Mouse (Mus musculus): ENCODE results near the gene Il17rd. TPM values are rescaled to one million over a fixed set of nuclear protein-coding genes. Genes with fewer than 3 reads are reported as not detected.

Gene Il17rd
- polyA plus RNA-seq (2014; fragmentation: Illumina TruSeq; extraction: RNeasy Lipid Tissue Mini Kit (QIAGEN cat#74804); ENCODE audit: insufficient read depth, low read depth, low replicate concordance), result 3.7 TPM

DNA sequence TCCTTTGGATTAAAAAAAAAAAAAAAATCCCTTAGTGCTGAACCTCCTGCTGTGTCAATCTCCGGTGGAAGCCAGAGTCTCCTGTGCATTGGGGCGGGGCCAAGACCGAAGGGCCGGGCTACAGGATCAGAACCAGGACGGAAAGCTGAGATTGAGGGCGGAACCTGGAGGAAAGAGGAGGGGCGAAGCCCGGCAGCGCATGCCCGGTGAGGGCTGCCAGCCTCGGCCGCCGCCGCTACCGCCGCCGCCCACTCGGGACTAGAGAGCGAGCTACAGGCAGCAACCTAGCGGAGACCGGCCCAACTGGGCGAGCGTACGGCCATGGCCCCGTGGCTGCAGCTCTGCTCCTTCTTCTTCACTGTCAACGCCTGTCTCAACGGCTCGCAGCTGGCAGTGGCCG lies at the start of gene Il17rd:
Gene Il17rd (plus strand): TSS at position 159 of the 400 bp plus-strand sequence.

DNA sequence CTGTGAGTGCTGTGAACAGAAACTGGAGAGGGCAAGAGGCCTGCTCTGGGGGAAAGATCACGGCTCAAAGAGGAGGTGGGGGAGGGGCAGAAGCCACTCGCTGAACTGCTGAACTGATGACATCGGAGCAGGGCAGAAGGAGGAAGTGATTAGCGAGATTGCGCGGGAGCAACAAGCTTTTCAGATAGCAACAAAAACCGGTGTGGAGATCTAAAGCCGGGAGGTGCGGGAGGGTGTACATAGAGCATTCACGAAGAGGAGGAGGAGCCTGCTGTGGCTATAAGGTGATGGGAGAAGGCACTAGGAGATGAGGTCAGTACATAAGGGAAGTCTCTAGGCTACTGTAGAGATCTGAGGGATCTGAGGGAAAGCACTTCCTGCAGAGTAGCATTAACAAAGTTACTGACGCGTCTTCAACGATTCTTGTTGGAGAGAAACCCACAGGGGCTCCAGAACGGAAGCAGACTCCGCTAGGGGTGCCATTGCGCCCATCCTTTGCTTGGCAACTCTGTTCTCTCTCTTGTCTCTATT lies 44.5 kb upstream of the Il17rd start, which contains the start of gene Hesx1:
Gene Hesx1 (plus strand): TSS at position 206 of the 531 bp plus-strand sequence.

DNA sequence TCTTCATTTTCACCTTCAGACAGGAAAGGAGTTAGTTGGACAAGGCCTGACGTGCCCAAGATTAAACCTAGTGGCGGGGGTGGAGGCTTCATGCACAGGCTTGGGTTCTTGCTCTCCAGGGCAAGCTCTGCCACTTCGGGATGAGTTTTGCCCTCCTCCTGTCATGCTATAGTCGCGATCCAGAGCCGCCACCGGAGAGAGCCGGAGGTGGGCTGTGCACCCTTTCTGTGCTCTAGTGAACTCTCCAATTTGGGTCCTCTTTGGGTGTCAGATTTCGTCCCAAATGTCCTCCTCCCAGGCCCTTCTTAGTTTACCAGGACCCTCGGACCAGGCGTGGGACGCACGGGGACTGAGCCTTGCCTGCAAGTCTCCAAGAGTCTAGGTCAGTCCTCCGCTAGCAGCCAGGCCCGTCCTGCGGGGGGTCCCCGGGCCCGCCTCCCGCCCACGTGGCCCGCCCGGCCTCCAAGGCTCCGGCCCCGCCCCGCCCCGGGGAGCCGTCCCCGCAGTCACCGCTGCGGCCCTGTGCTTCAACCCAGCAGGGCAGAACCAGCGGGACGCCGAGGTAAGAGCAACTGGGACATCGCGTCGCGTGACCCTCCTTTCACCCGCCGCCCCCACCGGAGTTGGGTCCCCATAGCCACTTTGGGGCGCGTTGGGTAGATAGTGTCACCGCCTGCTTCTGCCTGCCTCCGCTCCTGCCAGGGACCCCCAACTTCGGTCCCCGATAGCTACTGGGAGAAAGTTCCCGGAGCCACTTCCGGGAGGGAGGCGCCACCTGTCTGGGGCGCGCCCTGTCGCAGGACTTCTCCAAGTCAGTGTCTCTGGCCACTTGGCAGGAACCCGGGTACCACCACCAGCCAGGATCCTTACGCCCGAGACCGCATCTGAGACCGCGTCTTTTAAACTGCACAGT lies 75.9 kb downstream of the Il17rd start, which contains the start of gene Arhgef3:
Gene Arhgef3 (plus strand): TSS at position 538 of the 913 bp plus-strand sequence.

Other genes with a start within 250 kb of the Il17rd start
- gene Asb14, start 144.4 kb upstream of the Il17rd start, polyA plus RNA-seq (2014; fragmentation: Illumina TruSeq; extraction: RNeasy Lipid Tissue Mini Kit (QIAGEN cat#74804); ENCODE audit: insufficient read depth, low read depth, low replicate concordance), result 1.2 TPM
- 7.9 TPM for gene Appl1, start 67.7 kb upstream of the Il17rd start, polyA plus RNA-seq (2014; fragmentation: Illumina TruSeq; extraction: RNeasy Lipid Tissue Mini Kit (QIAGEN cat#74804); ENCODE audit: insufficient read depth, low read depth, low replicate concordance)
- gene Hesx1, start 44.5 kb upstream of the Il17rd start, polyA plus RNA-seq (2014; fragmentation: Illumina TruSeq; extraction: RNeasy Lipid Tissue Mini Kit (QIAGEN cat#74804); ENCODE audit: insufficient read depth, low read depth, low replicate concordance), result not detected
- 50.6 TPM for gene Arhgef3, start 76.0 kb downstream of the Il17rd start, polyA plus RNA-seq (2014; fragmentation: Illumina TruSeq; extraction: RNeasy Lipid Tissue Mini Kit (QIAGEN cat#74804); ENCODE audit: insufficient read depth, low read depth, low replicate concordance)